Mouse (Mus musculus): Measurements from ENCODE around the gene Ppp1r35.

DNA sequence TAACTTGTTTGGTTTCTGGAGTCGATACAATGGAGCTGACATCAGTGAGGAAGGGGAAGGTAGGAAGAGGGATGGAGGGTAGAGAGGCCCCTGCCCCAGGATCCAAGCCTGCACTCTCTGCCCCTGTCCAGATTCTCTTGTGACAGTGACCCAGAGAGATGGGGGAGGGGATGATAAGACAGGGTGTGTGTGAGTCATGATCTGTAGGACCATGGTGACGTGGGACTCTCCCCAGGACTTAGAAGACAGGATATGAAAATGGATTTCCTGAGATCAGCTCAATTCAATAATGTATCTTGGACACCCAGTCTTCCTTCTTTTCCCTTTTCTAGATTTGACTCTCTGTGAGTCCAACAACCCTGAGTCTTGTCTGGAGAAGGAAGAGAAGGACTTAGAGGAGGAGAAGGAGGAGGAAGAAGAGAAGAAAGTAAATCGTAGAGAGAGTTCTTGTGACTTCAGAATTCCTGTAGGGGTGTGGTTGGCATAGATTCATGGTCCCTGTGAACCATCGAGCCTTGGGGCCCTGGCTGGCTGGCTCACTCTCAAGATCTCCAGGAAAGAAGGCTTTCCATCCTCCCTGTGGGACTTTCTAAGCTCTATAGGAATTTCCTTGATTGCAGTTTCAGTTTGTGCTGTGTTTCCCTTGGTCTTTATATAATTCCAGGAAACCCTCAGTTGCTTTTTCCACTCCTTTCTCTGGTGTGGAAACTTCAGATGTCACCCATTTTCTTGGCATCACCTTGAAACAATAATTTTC, 39.0 kb downstream of the Ppp1r35 start:
- TF ChIP-seq CTCF (conservative IDR thresholded peaks at IDR 0.05; ENCODE audit: low read length) (no peak), NANOG (IDR thresholded peaks at IDR 0.05; ENCODE audit: borderline replicate concordance, low read length) (no peak)
